Mouse (Mus musculus) cerebellum, adult 8-10 months (tissue): ENCODE results near the gene Pkhd1.
"Not testable (repeated sequence)": the region's sequence is repeated elsewhere in the genome, so short reads cannot be mapped to it uniquely, and the experiment has no call there.

Experiments
- DNase-seq: peaks from one replicate; pipeline ENCODE4 v3.0.0; 2022

The Pkhd1 gene

GRCm38 (mm10) chr1:20481843-20482242, 136.0 kb downstream of the Pkhd1 start:
- DNase-seq: no peak

GRCm38 (mm10) chr1:20478695-20479094, 139.2 kb downstream of the Pkhd1 start:
- DNase-seq: no peak

- DNase-seq: no peak
These were observed 139.6 kb downstream of the Pkhd1 start for GRCm38 (mm10) chr1:20478266-20478659.

- DNase-seq: peak; percentile 8
These were observed 140.2 kb downstream of the Pkhd1 start for GRCm38 (mm10) chr1:20477561-20478265.

GRCm38 (mm10) chr1:20470770-20471169, 147.1 kb downstream of the Pkhd1 start:
- DNase-seq: no peak

- no peak for DNase-seq
These were observed 147.5 kb downstream of the Pkhd1 start for GRCm38 (mm10) chr1:20470317-20470716.

GRCm38 (mm10) chr1:20466481-20466880, 151.4 kb downstream of the Pkhd1 start:
- no peak for DNase-seq

GRCm38 (mm10) chr1:20454621-20455020, 163.2 kb downstream of the Pkhd1 start:
- no peak for DNase-seq

- peak; percentile 2 for DNase-seq
These were observed 167.8 kb downstream of the Pkhd1 start for GRCm38 (mm10) chr1:20450074-20450473.

GRCm38 (mm10) chr1:20432026-20432425, 185.8 kb downstream of the Pkhd1 start:
- not testable (repeated sequence) for DNase-seq

- DNase-seq: no peak
These were observed 188.8 kb downstream of the Pkhd1 start for GRCm38 (mm10) chr1:20429056-20429394.

GRCm38 (mm10) chr1:20428370-20429055, 189.4 kb downstream of the Pkhd1 start:
- DNase-seq: no peak

- DNase-seq: no peak
These were observed 208.4 kb downstream of the Pkhd1 start for GRCm38 (mm10) chr1:20409411-20409967.

GRCm38 (mm10) chr1:20398319-20398718, 219.5 kb downstream of the Pkhd1 start:
- no peak for DNase-seq

- DNase-seq: no peak
These were observed 253.4 kb downstream of the Pkhd1 start for GRCm38 (mm10) chr1:20364437-20364836.

- no peak for DNase-seq
These were observed 273.2 kb downstream of the Pkhd1 start for GRCm38 (mm10) chr1:20344651-20345050.

- DNase-seq: peak; percentile 26
These were observed 306.4 kb downstream of the Pkhd1 start for GRCm38 (mm10) chr1:20311485-20311884.

GRCm38 (mm10) chr1:20310925-20311324, 306.9 kb downstream of the Pkhd1 start:
- no peak for DNase-seq

- DNase-seq: no peak
These were observed 311.7 kb downstream of the Pkhd1 start for GRCm38 (mm10) chr1:20306116-20306515.

GRCm38 (mm10) chr1:20302943-20303578, 314.8 kb downstream of the Pkhd1 start:
- DNase-seq: no peak

GRCm38 (mm10) chr1:20302187-20302942, 315.5 kb downstream of the Pkhd1 start:
- no peak for DNase-seq

GRCm38 (mm10) chr1:20301631-20302030, 316.2 kb downstream of the Pkhd1 start:
- no peak for DNase-seq

GRCm38 (mm10) chr1:20288696-20289095, 329.2 kb downstream of the Pkhd1 start:
- DNase-seq: no peak
